9 mouse cellular contexts compared by ENCODE assay signal in the genomic region with DNA sequence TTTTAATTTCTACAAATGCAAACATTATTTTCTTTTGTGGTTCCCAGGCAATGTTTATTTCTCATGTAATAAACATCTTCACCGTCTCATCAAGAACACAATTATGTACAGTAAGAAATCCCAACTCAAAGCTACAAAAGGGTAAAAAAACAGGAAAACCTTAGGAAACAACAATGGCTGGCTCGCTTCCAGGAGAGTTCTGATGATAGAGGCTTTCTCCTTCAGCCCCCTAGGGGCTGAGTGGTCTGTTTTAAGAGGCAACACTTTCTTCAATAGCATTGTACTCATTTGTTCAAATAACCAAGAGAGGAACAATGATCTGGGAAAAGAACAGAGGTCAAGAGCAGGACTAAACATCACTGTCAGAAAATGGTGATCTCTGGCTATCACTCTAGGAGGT.
DNase-seq lines count a peak whose midpoint lies in the region; ATAC-seq and TF ChIP-seq lines count a peak whose summit lies in the region.
"Had no signal": no experiment of that assay in that cellular context is flagged by ENCODE, and none has a peak within 500 bp of the region (broad histone marks: within the 10 kb centered on the region; RNA-seq: fewer than 3 reads in every experiment).

No protein-coding gene starts in this region.

- H3K36me3 ChIP-seq in kidney, adult 2 months (ENCODE audit: control insufficient read depth, insufficient read depth, low read length), result no peaks in the 10 kb centered on the region
- no peaks in the 10 kb centered on the region for H3K36me3 ChIP-seq in kidney, embryonic 14.5 days (ENCODE audit: control insufficient read depth, insufficient read depth, low read length)
- H3K36me3 ChIP-seq: forebrain, embryonic 10.5 days; heart, embryonic 15.5 days had no signal

- 0 out of 2 replicates have a peak overlapping the region, but pooled peaks have one; percentile 31 for H3K27ac ChIP-seq in kidney, adult 2 months (ENCODE audit: insufficient read depth, low read depth, low read length)
- no peak overlapping the region for H3K27ac ChIP-seq in kidney, embryonic 14.5 days (ENCODE audit: low read depth, low read length)
- H3K27ac ChIP-seq: forebrain, embryonic 10.5 days; heart, embryonic 15.5 days had no signal

- no peak for ATAC-seq in kidney, embryonic 14.5 days (ENCODE audit: low FRiP score, low TSS enrichment)

- DNase-seq in kidney, adult 2 months, result peak; percentile 81
- DNase-seq in adrenal gland, postnatal 36 days, result peak; percentile 22 to 67
- peak; percentile 64 for DNase-seq in heart, adult 8-10 months (ENCODE audit: low spot score)
- peak; percentile 87 for DNase-seq in kidney, postnatal 10 days
- DNase-seq in layer of hippocampus, adult 8-10 months (ENCODE audit: low spot score in 2 of 2), result no peak
- DNase-seq in frontal cortex, postnatal 25 days (ENCODE audit: low spot score in 2 of 2), result no peak

- no peak for TF ChIP-seq CTCF in kidney, adult 2 months (conservative IDR thresholded peaks at IDR 0.05; ENCODE audit: insufficient read depth, insufficient read length, low read depth, low read length)

- H3K9me3 ChIP-seq in kidney, embryonic 14.5 days (ENCODE audit: control insufficient read depth, low read length), result no peaks in the 10 kb centered on the region
- H3K9me3 ChIP-seq: forebrain, embryonic 10.5 days; heart, embryonic 15.5 days had no signal

- H3K4me1 ChIP-seq in kidney, adult 2 months (ENCODE audit: control insufficient read depth, insufficient read depth, low read length), result no peaks in the 10 kb centered on the region
- no peaks in the 10 kb centered on the region for H3K4me1 ChIP-seq in kidney, embryonic 14.5 days (ENCODE audit: control insufficient read depth, insufficient read depth, low read length)
- H3K4me1 ChIP-seq: heart, embryonic 15.5 days had no signal

- no peak overlapping the region for H3K9ac ChIP-seq in kidney, embryonic 14.5 days (ENCODE audit: low read depth, low read length)
- H3K9ac ChIP-seq: heart, embryonic 15.5 days had no signal

- WGBS in kidney, adult 2 months, result 64% methylated on average over 2 of the region's 2 CpGs
- 60% methylated on average over 2 of the region's 2 CpGs for WGBS in kidney, embryonic 14.5 days

- TF ChIP-seq POLR2A in kidney, adult 2 months (IDR thresholded peaks at IDR 0.05; ENCODE audit: low read depth, low read length), result no peak

- no peak overlapping the region for H3K4me2 ChIP-seq in kidney, embryonic 14.5 days (replicated peaks; ENCODE audit: low read depth, low read length)
- H3K4me2 ChIP-seq: heart, embryonic 15.5 days had no signal

- H3K4me3 ChIP-seq in kidney, adult 2 months (ENCODE audit: insufficient read depth, low read depth, low read length), result no peak overlapping the region
- no peak overlapping the region for H3K4me3 ChIP-seq in kidney, embryonic 14.5 days (ENCODE audit: low read length)
- H3K4me3 ChIP-seq: forebrain, embryonic 10.5 days; heart, embryonic 15.5 days had no signal

- no peaks in the 10 kb centered on the region for H3K27me3 ChIP-seq in kidney, adult 2 months (replicated peaks; ENCODE audit: control insufficient read depth, insufficient read depth, low read length)
- H3K27me3 ChIP-seq in kidney, embryonic 14.5 days (ENCODE audit: control insufficient read depth, insufficient read depth, low read length), result no peaks in the 10 kb centered on the region
- H3K27me3 ChIP-seq: heart, embryonic 15.5 days had no signal

Comparison
In these comparisons a context has a peak if more than half of its experiments do, and no peak if none do; other contexts are left out.
1. DNase-seq: peak in kidney, adult 2 months (single experiment), adrenal gland, postnatal 36 days (2 of 2), heart, adult 8-10 months (single experiment) and kidney, postnatal 10 days (single experiment); none in layer of hippocampus, adult 8-10 months (0 of 2) and frontal cortex, postnatal 25 days (0 of 2).